Mouse (Mus musculus) lung, postnatal 14 days (tissue): Measurements from ENCODE around the gene Fam168a.
A peak's percentile ranks its signal among the peaks of the same experiment; 100 is the strongest.

ENCODE experiments used
- DNase-seq: peaks from one replicate; pipeline ENCODE4 v3.0.0; 2021

Fam168a gene

GRCm38 (mm10) chr7:100706143-100706841, at the start of gene Fam168a:
Gene Fam168a (plus strand): TSS chr7:100706635.
- DNase-seq: peak; percentile 95

DNA sequence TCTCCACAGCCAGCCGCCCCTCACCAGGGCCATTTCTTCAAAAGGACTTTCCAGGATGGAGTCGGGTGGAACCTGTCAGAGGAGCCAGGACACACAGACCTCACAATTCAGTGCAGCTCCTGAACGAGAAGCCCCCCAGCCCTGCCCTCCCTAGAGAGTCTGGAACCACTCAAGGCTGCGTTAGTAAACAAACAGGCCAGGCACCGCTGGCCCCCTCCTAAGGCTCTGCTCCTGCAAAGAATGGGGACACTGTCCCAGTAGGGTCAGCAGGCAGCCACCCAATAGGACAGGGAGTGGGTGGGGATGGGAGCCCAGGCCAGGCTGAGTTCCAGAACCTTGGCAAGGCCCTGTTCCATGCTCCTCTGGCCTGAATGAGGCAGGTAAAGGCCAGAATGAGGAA, 49.7 kb upstream of the Fam168a start:
- DNase-seq: no peak

DNA sequence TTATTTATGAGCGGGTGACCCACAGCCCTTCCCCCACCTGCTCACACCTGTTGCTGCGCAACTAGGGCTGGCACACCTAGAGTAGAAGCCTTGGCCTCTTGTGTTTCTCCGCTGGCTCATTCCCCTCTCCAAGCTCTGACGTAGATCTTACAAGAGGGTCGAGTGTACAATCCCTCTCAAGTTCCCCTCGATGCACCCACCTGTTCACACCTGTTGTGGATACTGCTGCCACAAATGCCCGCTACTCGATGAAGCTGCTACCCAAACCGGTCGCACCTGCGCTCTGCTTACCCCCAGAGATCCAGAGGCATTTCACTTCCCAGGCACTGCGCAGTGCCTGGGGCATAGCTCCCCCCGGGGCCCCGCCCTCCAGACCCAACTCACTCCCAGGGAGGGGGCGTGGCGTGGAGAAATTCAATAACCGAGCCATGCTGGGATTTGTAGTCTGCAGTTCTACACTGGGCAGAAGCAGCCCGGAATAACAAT, 48.3 kb upstream of the Fam168a start:
- peak; percentile 73 for DNase-seq

- no peak for DNase-seq
These were observed 45.2 kb upstream of the Fam168a start for GRCm38 (mm10) chr7:100661264-100661663.

DNA sequence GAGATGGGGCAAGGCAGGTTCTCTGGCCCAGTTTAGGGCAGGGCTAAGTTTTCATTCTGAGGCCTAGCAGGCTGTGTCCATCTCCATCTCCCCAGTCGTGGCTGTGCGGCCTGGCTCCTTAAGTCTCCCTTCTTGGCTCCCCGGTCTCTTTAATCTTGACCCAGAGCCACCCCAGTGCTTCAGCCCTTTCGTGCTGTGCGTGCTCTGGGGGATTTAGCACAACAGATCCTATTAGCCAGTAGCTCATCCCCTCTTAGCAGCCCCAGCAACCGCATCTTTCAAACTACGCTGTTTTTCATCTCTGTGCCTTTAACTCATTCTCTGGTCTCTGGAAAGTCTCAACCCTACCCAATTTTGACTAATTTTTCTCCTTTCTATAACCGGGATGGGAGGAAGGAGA, 44.2 kb upstream of the Fam168a start, which contains the start of gene Plekhb1:
TSS of gene Plekhb1 (minus strand) at position 184 of the 400 bp plus-strand sequence.
- DNase-seq: no peak

- DNase-seq: peak; percentile 95
These were observed 43.2 kb upstream of the Fam168a start for GRCm38 (mm10) chr7:100663190-100663589.

- no peak for DNase-seq
These were observed 42.6 kb upstream of the Fam168a start for GRCm38 (mm10) chr7:100663729-100664304.

DNA sequence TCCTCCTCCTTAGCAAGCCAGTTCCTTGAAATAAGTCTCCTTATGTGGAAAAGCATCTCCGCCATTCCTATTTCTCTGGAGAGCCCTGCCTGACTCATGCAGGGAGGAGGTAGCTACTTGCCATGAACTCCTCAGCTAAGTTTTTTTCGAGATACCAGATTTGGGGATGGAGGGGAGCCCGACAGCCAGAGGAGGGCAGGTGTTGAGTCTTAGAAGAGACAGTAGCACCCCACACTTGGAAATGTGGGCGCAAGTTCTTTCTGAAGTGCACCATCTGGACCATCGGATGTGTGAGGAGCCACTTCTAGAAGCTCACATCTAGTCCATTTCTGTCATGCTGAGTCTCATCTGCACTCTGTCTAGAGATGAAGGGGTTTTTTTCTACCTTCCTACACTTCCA, 35.8 kb upstream of the Fam168a start:
- no peak for DNase-seq

DNA sequence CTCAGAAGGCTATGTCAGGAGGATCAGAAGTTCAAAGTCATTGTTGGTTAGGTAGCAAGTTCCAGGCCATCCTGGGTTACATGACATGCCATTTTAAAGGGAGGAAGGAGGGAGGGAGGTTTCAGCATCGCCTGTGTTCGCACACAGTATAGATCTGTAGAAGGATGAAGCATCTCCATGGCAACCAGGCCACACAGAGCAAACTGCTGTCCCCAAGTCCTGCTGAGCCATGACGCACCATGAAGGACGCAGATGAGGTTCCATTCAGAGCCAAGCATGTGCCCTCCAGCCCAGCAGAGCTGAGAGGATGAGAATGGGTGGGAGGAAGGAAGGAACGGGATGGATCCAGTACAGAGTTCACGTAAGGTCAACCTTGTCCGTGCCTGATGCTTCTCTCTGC, 33.0 kb upstream of the Fam168a start:
- DNase-seq: no peak

- no peak for DNase-seq
These were observed 31.5 kb upstream of the Fam168a start for GRCm38 (mm10) chr7:100674941-100675340.

GRCm38 (mm10) chr7:100678052-100678451, 28.4 kb upstream of the Fam168a start:
- no peak for DNase-seq

GRCm38 (mm10) chr7:100678948-100679880, 27.2 kb upstream of the Fam168a start:
- peak; percentile 14 for DNase-seq

DNA sequence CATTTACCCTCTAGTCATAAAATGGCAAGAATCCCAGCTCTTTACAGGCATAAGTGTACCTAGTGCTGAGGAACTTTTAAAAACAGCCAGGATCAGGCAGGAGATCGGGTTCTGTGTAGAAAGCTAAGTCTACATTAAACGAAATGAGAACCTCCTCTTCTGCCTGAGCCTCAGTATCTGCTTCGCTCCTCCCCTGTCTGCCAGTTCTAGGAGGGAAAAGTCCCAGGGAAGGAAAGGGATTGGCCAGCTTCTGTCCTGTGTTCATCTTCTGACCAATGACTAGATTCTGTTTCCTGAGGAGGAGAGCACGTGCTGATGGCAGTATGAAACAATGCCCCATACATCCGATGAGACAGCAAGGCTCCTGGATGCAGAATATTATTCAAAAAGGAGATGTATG, 25.3 kb upstream of the Fam168a start:
- DNase-seq: no peak

GRCm38 (mm10) chr7:100683241-100683640, 23.2 kb upstream of the Fam168a start:
- no peak for DNase-seq

DNA sequence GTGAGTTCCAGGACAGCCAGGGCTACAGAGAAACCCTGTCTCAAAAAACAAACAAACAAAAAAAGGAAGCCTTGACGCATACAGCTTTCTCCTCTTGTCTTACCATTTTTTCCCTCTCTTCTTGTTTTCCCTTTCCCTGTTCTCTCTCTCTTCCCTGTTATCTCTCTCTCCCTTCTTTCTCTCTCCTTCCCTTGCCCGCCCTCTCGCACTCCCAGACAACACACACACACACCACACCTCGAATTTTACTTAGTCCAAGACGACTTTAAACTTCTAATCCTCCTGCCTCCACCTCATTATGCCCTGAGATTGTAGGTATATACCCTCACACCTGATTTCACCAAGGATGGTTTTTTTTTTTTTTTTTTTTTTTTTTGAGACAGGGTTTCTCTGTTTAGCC, 22.4 kb upstream of the Fam168a start:
- DNase-seq: no peak

DNA sequence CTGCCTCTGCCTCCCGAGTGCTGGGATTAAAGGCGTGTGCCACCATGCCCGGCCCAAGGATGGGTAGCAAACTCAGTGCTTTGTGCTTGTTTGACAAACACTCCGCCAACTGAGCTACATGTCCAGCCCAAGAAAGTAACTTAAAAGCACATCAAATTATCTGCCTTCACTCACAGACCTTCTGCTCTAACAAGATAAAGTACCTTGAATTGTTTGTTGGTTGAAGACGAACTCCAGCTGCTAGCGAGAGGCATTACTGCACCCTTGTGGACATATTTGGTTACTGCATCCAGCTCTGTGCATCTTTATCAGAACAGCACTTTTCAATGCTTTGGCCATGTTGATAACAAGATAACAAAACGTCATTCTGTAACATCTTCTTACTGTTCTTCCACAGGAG, 21.9 kb upstream of the Fam168a start:
- DNase-seq: peak; percentile 78

GRCm38 (mm10) chr7:100685061-100686030, 21.1 kb upstream of the Fam168a start:
- DNase-seq: peak; percentile 86

- DNase-seq: no peak
These were observed 18.0 kb upstream of the Fam168a start for GRCm38 (mm10) chr7:100688471-100688870.

DNA sequence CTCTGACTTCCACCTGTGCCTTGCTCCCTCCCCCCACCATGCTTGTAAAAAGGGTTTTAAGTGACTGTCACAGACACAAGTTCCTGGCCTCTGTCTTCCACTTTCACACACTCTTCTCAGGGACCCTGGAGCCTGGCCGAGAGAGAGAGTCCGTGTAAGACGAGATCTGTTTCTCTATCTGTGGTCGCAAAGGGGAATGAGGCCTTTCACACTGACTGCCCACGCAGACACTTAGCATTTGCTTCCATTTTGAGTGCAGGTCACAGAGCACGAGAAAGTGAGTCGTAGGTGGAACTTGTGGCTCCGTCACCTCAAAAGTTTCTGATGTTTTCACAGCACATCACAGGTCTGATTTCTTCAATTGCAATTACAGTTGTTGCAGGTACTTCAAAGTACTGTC, 13.2 kb upstream of the Fam168a start:
- DNase-seq: no peak

GRCm38 (mm10) chr7:100699771-100700770, 6.4 kb upstream of the Fam168a start:
- DNase-seq: no peak
